Mouse (Mus musculus): ENCODE results near the gene Clec10a. TPM values are rescaled to one million over a fixed set of nuclear protein-coding genes. Genes with fewer than 3 reads are reported as not detected.

Gene Clec10a
- polyA plus RNA-seq (2017; shearing (Covaris generic)): not detected

DNA sequence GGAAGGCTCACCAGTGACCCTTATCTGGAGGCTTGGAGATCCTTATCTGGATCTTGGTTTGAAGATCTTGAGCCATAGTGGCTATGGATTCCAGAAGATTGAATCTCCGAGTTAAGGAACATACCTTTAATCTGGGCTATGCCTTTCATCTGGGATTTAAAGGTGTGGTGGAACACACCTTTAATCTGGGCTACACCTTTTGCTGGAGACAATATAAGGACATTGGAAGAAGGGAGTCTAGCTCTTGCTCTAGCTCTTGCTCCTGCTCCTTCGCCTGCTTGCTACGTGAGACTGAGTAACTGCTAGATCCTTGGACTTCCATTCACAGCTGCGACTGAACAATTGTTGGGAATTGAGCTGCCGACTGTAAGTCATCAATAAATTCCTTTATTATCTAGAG lies at the start of gene Clec10a:
Gene Clec10a (plus strand): TSS at position 301 of the 400 bp plus-strand sequence.

DNA sequence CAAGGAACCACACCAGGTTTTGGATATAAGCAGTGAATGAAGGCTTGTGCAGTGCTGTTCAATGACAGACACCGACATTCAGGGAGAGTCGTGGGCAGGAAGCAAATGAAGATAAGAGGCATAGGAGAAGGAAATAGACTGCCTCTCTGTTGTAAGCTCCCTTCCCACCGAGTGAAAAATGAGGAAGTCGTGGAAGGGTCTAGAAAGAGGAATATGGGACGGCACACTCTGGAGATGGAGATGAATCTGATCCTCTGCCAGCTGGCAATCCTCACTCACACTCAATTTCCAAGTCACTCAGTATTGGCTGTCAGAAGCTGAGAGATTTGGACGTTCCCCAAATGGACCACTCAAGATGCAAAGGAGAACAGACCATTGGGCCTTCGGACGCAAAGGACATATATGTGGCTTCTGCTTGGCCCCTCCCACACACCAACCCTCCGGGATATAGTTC lies 26.0 kb upstream of the Clec10a start, which contains the start of gene Mgl2:
Gene Mgl2 (plus strand): TSS at position 404 of the 454 bp plus-strand sequence.

DNA sequence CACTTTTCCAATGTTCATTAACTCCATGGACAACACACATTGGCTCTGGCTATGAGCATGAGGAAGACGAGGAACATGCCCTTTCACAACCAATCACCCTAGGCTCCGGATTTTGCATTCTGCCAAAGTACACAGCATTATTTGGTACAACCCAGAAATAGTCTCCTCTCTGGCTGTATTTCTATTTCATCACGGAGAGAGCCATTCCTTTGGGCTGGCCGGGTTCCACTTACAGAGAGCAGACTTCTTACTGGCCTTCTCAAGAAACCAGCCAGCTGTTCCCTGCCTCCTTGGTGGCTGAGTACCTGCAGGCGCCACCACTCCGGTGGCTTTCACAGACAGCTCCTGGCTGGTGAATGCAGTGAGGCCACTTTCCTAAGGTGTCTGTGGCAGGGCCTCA lies 56.4 kb downstream of the Clec10a start, which contains the start of gene Slc16a11:
Gene Slc16a11 (plus strand): TSS at position 330 of the 400 bp plus-strand sequence.

Other genes with a start within 250 kb of the Clec10a start
- 203 TPM for gene Gps2, start 242.3 kb upstream of the Clec10a start, polyA plus RNA-seq (2017; shearing (Covaris generic))
- gene Eif5a, start 234.2 kb upstream of the Clec10a start, polyA plus RNA-seq (2017; shearing (Covaris generic)): 1,414 TPM
- not detected for gene Ybx2, start 220.4 kb upstream of the Clec10a start, polyA plus RNA-seq (2017; shearing (Covaris generic))
- not detected for gene Slc2a4, start 208.0 kb upstream of the Clec10a start, polyA plus RNA-seq (2017; shearing (Covaris generic))
- gene Cldn7, start 191.4 kb upstream of the Clec10a start, polyA plus RNA-seq (2017; shearing (Covaris generic)): not detected
- gene Ctdnep1, start 175.0 kb upstream of the Clec10a start, polyA plus RNA-seq (2017; shearing (Covaris generic)): 60.1 TPM
- gene Elp5, start 173.7 kb upstream of the Clec10a start, polyA plus RNA-seq (2017; shearing (Covaris generic)): 67.1 TPM
- 380 TPM for gene Gabarap, start 165.1 kb upstream of the Clec10a start, polyA plus RNA-seq (2017; shearing (Covaris generic))
- 88.2 TPM for gene Phf23, start 160.4 kb upstream of the Clec10a start, polyA plus RNA-seq (2017; shearing (Covaris generic))
- 32.1 TPM for gene Dvl2, start 155.6 kb upstream of the Clec10a start, polyA plus RNA-seq (2017; shearing (Covaris generic))
- gene Acadvl, start 140.8 kb upstream of the Clec10a start, polyA plus RNA-seq (2017; shearing (Covaris generic)): 110 TPM
- gene Dlg4, start 139.3 kb upstream of the Clec10a start, polyA plus RNA-seq (2017; shearing (Covaris generic)): 6.1 TPM
- gene Asgr1, start 102.1 kb upstream of the Clec10a start, polyA plus RNA-seq (2017; shearing (Covaris generic)): not detected
- not detected for gene Asgr2, start 63.6 kb upstream of the Clec10a start, polyA plus RNA-seq (2017; shearing (Covaris generic))
- not detected for gene Mgl2, start 25.9 kb upstream of the Clec10a start, polyA plus RNA-seq (2017; shearing (Covaris generic))
- gene Slc16a11, start 56.6 kb downstream of the Clec10a start, polyA plus RNA-seq (2017; shearing (Covaris generic)): 0.47 TPM
- gene Slc16a13, start 64.9 kb downstream of the Clec10a start, polyA plus RNA-seq (2017; shearing (Covaris generic)): 3.4 TPM
- gene Bcl6b, start 73.6 kb downstream of the Clec10a start, polyA plus RNA-seq (2017; shearing (Covaris generic)): not detected
- gene 0610010K14Rik, start 81.7 kb downstream of the Clec10a start, polyA plus RNA-seq (2017; shearing (Covaris generic)): 185 TPM
- gene Gm21988, start 83.6 kb downstream of the Clec10a start, polyA plus RNA-seq (2017; shearing (Covaris generic)): 6.1 TPM
- gene Rnasek, start 83.6 kb downstream of the Clec10a start, polyA plus RNA-seq (2017; shearing (Covaris generic)): 266 TPM
- 0.17 TPM for gene Alox12, start 99.2 kb downstream of the Clec10a start, polyA plus RNA-seq (2017; shearing (Covaris generic))
- gene Alox12e, start 166.4 kb downstream of the Clec10a start, polyA plus RNA-seq (2017; shearing (Covaris generic)): not detected
- 0.41 TPM for gene Alox15, start 195.8 kb downstream of the Clec10a start, polyA plus RNA-seq (2017; shearing (Covaris generic))